Mouse (Mus musculus) liver, embryonic 14.5 days (tissue): Measurements from ENCODE around the gene Psapl1.

Experiments used
- CTCF ChIP-seq: IDR thresholded peaks from 2 replicates; pipeline ENCODE4 v1.5.1; 2016; ENCODE audit warnings: antibody characterized with exemption, low read depth, control low read depth
- EP300 ChIP-seq: IDR thresholded peaks from 2 replicates; pipeline ENCODE4 v1.6.1; 2016; ENCODE audit warnings: antibody characterized with exemption, low read depth

GRCm38 (mm10) chr5:36202781-36203180 lies 1.0 kb upstream of the Psapl1 start:
- TF ChIP-seq EP300 (no peak), CTCF (no peak)
